Mouse (Mus musculus): Measurements from ENCODE around the gene Nlgn1. TPM values are rescaled to one million over a fixed set of nuclear protein-coding genes. Genes with fewer than 3 reads are reported as not detected.

Nlgn1 gene
- polyA plus RNA-seq, 2 experiments: not detected

GRCm38 (mm10) chr3:25675069-25675468, 657.2 kb downstream of the Nlgn1 start:
- Histone ChIP-seq H3K27ac (no peak overlapping the region), H3K4me2 (ENCODE audit: low read depth) (no peak overlapping the region), H3K4me1 (replicated peaks; ENCODE audit: control insufficient read depth in 2 of 2, insufficient read depth in 2 of 2, low read length in 1 of 2) (no peaks in the 10 kb centered on the region), H3K36me3 (replicated peaks; ENCODE audit: control insufficient read depth, insufficient read depth, low read depth) (no peaks in the 10 kb centered on the region), H3K9me3 (ENCODE audit: control insufficient read depth, low read length) (no peaks in the 10 kb centered on the region), H3K27me3 (ENCODE audit: control insufficient read depth, insufficient read depth, low read length) (no peaks in the 10 kb centered on the region), H3K9ac (replicated peaks) (no peak overlapping the region), H3K4me3 (ENCODE audit: insufficient read depth in 1 of 2, low read depth in 2 of 2, low read length in 2 of 2) (no peak overlapping the region)
- WGBS (ENCODE audit: insufficient replicate concordance): 34% methylated on average over 3 of the region's 3 CpGs
- ATAC-seq (ENCODE audit: insufficient read depth) (no peak), DNase-seq (ENCODE audit: low read depth in 3 of 3, low spot score in 3 of 3) (no peak)
- TF ChIP-seq EP300 (IDR thresholded peaks at IDR 0.05; ENCODE audit: low read depth): no peak
- TF ChIP-seq CTCF (IDR thresholded peaks at IDR 0.05; ENCODE audit: low read depth): peak; percentile 68

GRCm38 (mm10) chr3:25673408-25673807, 658.9 kb downstream of the Nlgn1 start:
- Histone ChIP-seq H3K27ac (no peak overlapping the region), H3K9ac (replicated peaks) (no peak overlapping the region), H3K4me1 (replicated peaks; ENCODE audit: control insufficient read depth in 2 of 2, insufficient read depth in 2 of 2, low read length in 1 of 2) (no peaks in the 10 kb centered on the region), H3K27me3 (ENCODE audit: control insufficient read depth, insufficient read depth, low read length) (no peaks in the 10 kb centered on the region), H3K4me2 (ENCODE audit: low read depth) (no peak overlapping the region), H3K36me3 (replicated peaks; ENCODE audit: control insufficient read depth, insufficient read depth, low read depth) (no peaks in the 10 kb centered on the region), H3K9me3 (ENCODE audit: control insufficient read depth, low read length) (no peaks in the 10 kb centered on the region), H3K4me3 (ENCODE audit: insufficient read depth in 1 of 2, low read depth in 2 of 2, low read length in 2 of 2) (no peak overlapping the region)
- ATAC-seq (ENCODE audit: insufficient read depth) (no peak), DNase-seq (ENCODE audit: low read depth in 3 of 3, low spot score in 3 of 3) (no peak)
- no peak for TF ChIP-seq EP300 (IDR thresholded peaks at IDR 0.05; ENCODE audit: low read depth)
- TF ChIP-seq CTCF (IDR thresholded peaks at IDR 0.05; ENCODE audit: low read depth): no peak
- 55% methylated on average over 5 of the region's 5 CpGs for WGBS (ENCODE audit: insufficient replicate concordance)

- no peak for DNase-seq (ENCODE audit: low read depth in 3 of 3, low spot score in 3 of 3)
- no peak for ATAC-seq (ENCODE audit: insufficient read depth)
- Histone ChIP-seq H3K9me3 (ENCODE audit: control insufficient read depth, low read length) (no peaks in the 10 kb centered on the region), H3K4me2 (ENCODE audit: low read depth) (no peak overlapping the region), H3K27ac (no peak overlapping the region), H3K4me3 (ENCODE audit: insufficient read depth in 1 of 2, low read depth in 2 of 2, low read length in 2 of 2) (no peak overlapping the region), H3K27me3 (ENCODE audit: control insufficient read depth, insufficient read depth, low read length) (no peaks in the 10 kb centered on the region), H3K36me3 (replicated peaks; ENCODE audit: control insufficient read depth, insufficient read depth, low read depth) (no peaks in the 10 kb centered on the region), H3K4me1 (replicated peaks; ENCODE audit: control insufficient read depth in 2 of 2, insufficient read depth in 2 of 2, low read length in 1 of 2) (no peaks in the 10 kb centered on the region), H3K9ac (replicated peaks) (no peak overlapping the region)
- TF ChIP-seq CTCF (IDR thresholded peaks at IDR 0.05; ENCODE audit: low read depth) (no peak), EP300 (IDR thresholded peaks at IDR 0.05; ENCODE audit: low read depth) (no peak)
- 59% methylated on average over 4 of the region's 4 CpGs for WGBS (ENCODE audit: insufficient replicate concordance)
Measured at GRCm38 (mm10) chr3:25672779-25673178, 659.5 kb downstream of the Nlgn1 start.

GRCm38 (mm10) chr3:25663464-25663863, 668.8 kb downstream of the Nlgn1 start:
- no peak for DNase-seq (ENCODE audit: low read depth in 3 of 3, low spot score in 3 of 3)
- H3K4me2 ChIP-seq (ENCODE audit: low read depth): no peak overlapping the region
- WGBS (ENCODE audit: insufficient replicate concordance): 47% methylated on average over 2 of the region's 2 CpGs
- H3K27me3 ChIP-seq (ENCODE audit: control insufficient read depth, insufficient read depth, low read length): no peaks in the 10 kb centered on the region
- H3K4me3 ChIP-seq (ENCODE audit: insufficient read depth in 1 of 2, low read depth in 2 of 2, low read length in 2 of 2): no peak overlapping the region
- H3K4me1 ChIP-seq (replicated peaks; ENCODE audit: control insufficient read depth in 2 of 2, insufficient read depth in 2 of 2, low read length in 1 of 2): no peaks in the 10 kb centered on the region
- H3K9ac ChIP-seq (replicated peaks): no peak overlapping the region
- no peak overlapping the region for H3K27ac ChIP-seq
- no peaks in the 10 kb centered on the region for H3K9me3 ChIP-seq (ENCODE audit: control insufficient read depth, low read length)
- no peaks in the 10 kb centered on the region for H3K36me3 ChIP-seq (replicated peaks; ENCODE audit: control insufficient read depth, insufficient read depth, low read depth)
- no peak for TF ChIP-seq EP300 (IDR thresholded peaks at IDR 0.05; ENCODE audit: low read depth)
- TF ChIP-seq CTCF (IDR thresholded peaks at IDR 0.05; ENCODE audit: low read depth): no peak
- ATAC-seq (ENCODE audit: insufficient read depth): no peak

- ATAC-seq (ENCODE audit: insufficient read depth) (no peak), DNase-seq (ENCODE audit: low read depth in 3 of 3, low spot score in 3 of 3) (no peak)
- H3K9ac ChIP-seq (replicated peaks): no peak overlapping the region
- H3K4me3 ChIP-seq (ENCODE audit: insufficient read depth in 1 of 2, low read depth in 2 of 2, low read length in 2 of 2): no peak overlapping the region
- no peaks in the 10 kb centered on the region for H3K36me3 ChIP-seq (replicated peaks; ENCODE audit: control insufficient read depth, insufficient read depth, low read depth)
- TF ChIP-seq EP300 (IDR thresholded peaks at IDR 0.05; ENCODE audit: low read depth) (no peak), CTCF (IDR thresholded peaks at IDR 0.05; ENCODE audit: low read depth) (no peak)
- no peak overlapping the region for H3K27ac ChIP-seq
- WGBS (ENCODE audit: insufficient replicate concordance): 83% methylated on average over 3 of the region's 3 CpGs
- H3K27me3 ChIP-seq (ENCODE audit: control insufficient read depth, insufficient read depth, low read length): no peaks in the 10 kb centered on the region
- no peaks in the 10 kb centered on the region for H3K9me3 ChIP-seq (ENCODE audit: control insufficient read depth, low read length)
- no peak overlapping the region for H3K4me2 ChIP-seq (ENCODE audit: low read depth)
- no peaks in the 10 kb centered on the region for H3K4me1 ChIP-seq (replicated peaks; ENCODE audit: control insufficient read depth in 2 of 2, insufficient read depth in 2 of 2, low read length in 1 of 2)
Measured at GRCm38 (mm10) chr3:25660285-25660684, 672.0 kb downstream of the Nlgn1 start.

Data from liver, embryonic 14.5 days (tissue).